Mouse (Mus musculus): ENCODE measurements around the gene Adamts9. TPM values are rescaled to one million over a fixed set of nuclear protein-coding genes. Genes with fewer than 3 reads are reported as not detected.

Adamts9 gene
- total RNA-seq, 2 experiments from 2014 or later, result 37.9 to 39.7 TPM

- intact Hi-C loops (cut with DNase I), result loop anchor here (2.0 to 5.0 kb wide), 5 partner anchors 138 to 367 kb away; no protein-coding TSS in a partner anchor
- DNase-seq, result peak; percentile 40 to 48
Observed at GRCm38 (mm10) chr6:92940191-92941131, 2.8 kb downstream of the Adamts9 start.

- DNase-seq, result no peak
- intact Hi-C loops (cut with DNase I), result no loop called here
Observed at GRCm38 (mm10) chr6:92928261-92928660, 15.0 kb downstream of the Adamts9 start.

GRCm38 (mm10) chr6:92924536-92924935 is 18.8 kb downstream of the Adamts9 start:
- intact Hi-C loops (cut with DNase I), result no loop called here
- DNase-seq, result no peak

GRCm38 (mm10) chr6:92921843-92922242 is 21.4 kb downstream of the Adamts9 start:
- DNase-seq, result peak in 1 of 2 experiments; percentile 42
- intact Hi-C loops (cut with DNase I), result no loop called here

GRCm38 (mm10) chr6:92920938-92921689 is 22.2 kb downstream of the Adamts9 start:
- DNase-seq, result no peak
- intact Hi-C loops (cut with DNase I), result no loop called here

- no peak for DNase-seq
- intact Hi-C loops (cut with DNase I), result no loop called here
Observed at GRCm38 (mm10) chr6:92910611-92911010, 32.7 kb downstream of the Adamts9 start.

GRCm38 (mm10) chr6:92909361-92909760 is 33.9 kb downstream of the Adamts9 start:
- intact Hi-C loops (cut with DNase I), result no loop called here
- DNase-seq, result peak; percentile 26 to 34

GRCm38 (mm10) chr6:92905922-92906321 is 37.4 kb downstream of the Adamts9 start:
- intact Hi-C loops (cut with DNase I), result no loop called here
- peak; percentile 34 to 59 for DNase-seq

GRCm38 (mm10) chr6:92904491-92904890 is 38.8 kb downstream of the Adamts9 start:
- intact Hi-C loops (cut with DNase I), result no loop called here
- no peak for DNase-seq

GRCm38 (mm10) chr6:92904037-92904436 is 39.3 kb downstream of the Adamts9 start:
- intact Hi-C loops (cut with DNase I), result no loop called here
- no peak for DNase-seq

- intact Hi-C loops (cut with DNase I), result no loop called here
- no peak for DNase-seq
Observed at GRCm38 (mm10) chr6:92891535-92891934, 51.8 kb downstream of the Adamts9 start.

- intact Hi-C loops (cut with DNase I), result no loop called here
- no peak for DNase-seq
Observed at GRCm38 (mm10) chr6:92883131-92883900, 60.0 kb downstream of the Adamts9 start.

GRCm38 (mm10) chr6:92882446-92882845 is 60.8 kb downstream of the Adamts9 start:
- intact Hi-C loops (cut with DNase I), result no loop called here
- no peak for DNase-seq

GRCm38 (mm10) chr6:92879700-92880265 is 63.5 kb downstream of the Adamts9 start:
- no peak for DNase-seq
- intact Hi-C loops (cut with DNase I), result loop anchor here (10.0 kb wide), 2 partner anchors 565 to 665 kb away; no protein-coding TSS in a partner anchor

GRCm38 (mm10) chr6:92878771-92879170 is 64.5 kb downstream of the Adamts9 start:
- intact Hi-C loops (cut with DNase I), result loop anchor here (10.0 kb wide), 2 partner anchors 566 to 666 kb away; no protein-coding TSS in a partner anchor
- no peak for DNase-seq

GRCm38 (mm10) chr6:92877236-92877635 is 66.1 kb downstream of the Adamts9 start:
- intact Hi-C loops (cut with DNase I), result loop anchor here (10.0 kb wide), 2 partner anchors 568 to 668 kb away; no protein-coding TSS in a partner anchor
- DNase-seq, result no peak

GRCm38 (mm10) chr6:92876121-92876520 is 67.2 kb downstream of the Adamts9 start:
- DNase-seq, result no peak
- intact Hi-C loops (cut with DNase I), result loop anchor here (10.0 kb wide), 2 partner anchors 569 to 669 kb away; no protein-coding TSS in a partner anchor

- intact Hi-C loops (cut with DNase I), result loop anchor here (2.0 to 10.0 kb wide), 3 partner anchors 67 to 669 kb away; partner anchors contain the start of gene Adamts9
- DNase-seq, result no peak
Observed at GRCm38 (mm10) chr6:92875340-92875739, 68.0 kb downstream of the Adamts9 start.

- peak; percentile 30 to 41 for DNase-seq
- intact Hi-C loops (cut with DNase I), result loop anchor here (2.0 to 10.0 kb wide), 4 partner anchors 68 to 670 kb away; partner anchors contain the start of gene Adamts9
Observed at GRCm38 (mm10) chr6:92874854-92875253, 68.4 kb downstream of the Adamts9 start.

Measured in heart, postnatal 14 days (tissue).